Mouse (Mus musculus) small intestine, adult 2 months (tissue): Measurements from ENCODE around the gene E4f1. TPM values are rescaled to one million over a fixed set of nuclear protein-coding genes. Genes with fewer than 3 reads are reported as not detected.

Experiments
- H3K27ac ChIP-seq: fragments of 200-500 bp; 2 replicates; pipeline ENCODE4 v1.5.1; 2012; ENCODE audit warnings: low read depth, low read length, control low read depth, inconsistent platforms; ENCODE audit not compliant: insufficient read depth
- H3K27me3 ChIP-seq: fragments of 200-500 bp; 2 replicates; pipeline ENCODE4 v1.6.1; 2012; ENCODE audit warnings: mild to moderate bottlenecking, moderate library complexity, low read length, inconsistent platforms; ENCODE audit not compliant: control insufficient read depth, insufficient read depth
- H3K36me3 ChIP-seq: fragments of 200-500 bp; 2 replicates; pipeline ENCODE4 v1.6.1; 2012; ENCODE audit warnings: mild to moderate bottlenecking, low read length, control low read depth, inconsistent platforms; ENCODE audit not compliant: control insufficient read depth, insufficient read depth
- H3K4me1 ChIP-seq: fragments of 200-500 bp; 2 replicates; pipeline ENCODE4 v1.6.1; 2012; ENCODE audit warnings: low read length, inconsistent platforms, mixed read lengths; ENCODE audit not compliant: control insufficient read depth, insufficient read depth, insufficient read length
- H3K4me3 ChIP-seq: fragments of 200-500 bp; 2 replicates; pipeline ENCODE4 v1.5.1; 2012; ENCODE audit warnings: low read depth, mild to moderate bottlenecking, control low read depth, inconsistent platforms, low read length, moderate library complexity
- CTCF ChIP-seq: fragments of 200-500 bp; IDR thresholded peaks from 2 replicates; pipeline ENCODE4 v1.5.1; 2012; ENCODE audit warnings: low read depth, mild to moderate bottlenecking, control low read depth, inconsistent platforms, low read length, moderate library complexity, mixed read lengths; ENCODE audit not compliant: insufficient replicate concordance, insufficient read length; ENCODE audit errors: extremely low read depth
- POLR2A ChIP-seq: fragments of 200-500 bp; IDR thresholded peaks from 2 replicates; pipeline ENCODE4 v1.6.1; 2012; ENCODE audit warnings: low read depth, mild to moderate bottlenecking, control low read depth, inconsistent platforms, low read length, moderate library complexity
- WGBS: fragments of 180-500 bp; shearing (Covaris S2); methylation state at CpG from one replicate; pipeline ENCODE4 v1.1.7; 2018; 5-methylcytosine and 5-hydroxymethylcytosine counted together
- polyA plus RNA-seq: library from polyadenylated mRNA; depleted of rRNA; stranded (reverse); fragments of >200 nt; gene quantifications from 2 replicates; pipeline ENCODE4 v1.2.3, GENCODE M21; 2012; rRNA removed

Gene E4f1
- polyA plus RNA-seq = 52.9 and 74.5 TPM in 2 replicates

DNA sequence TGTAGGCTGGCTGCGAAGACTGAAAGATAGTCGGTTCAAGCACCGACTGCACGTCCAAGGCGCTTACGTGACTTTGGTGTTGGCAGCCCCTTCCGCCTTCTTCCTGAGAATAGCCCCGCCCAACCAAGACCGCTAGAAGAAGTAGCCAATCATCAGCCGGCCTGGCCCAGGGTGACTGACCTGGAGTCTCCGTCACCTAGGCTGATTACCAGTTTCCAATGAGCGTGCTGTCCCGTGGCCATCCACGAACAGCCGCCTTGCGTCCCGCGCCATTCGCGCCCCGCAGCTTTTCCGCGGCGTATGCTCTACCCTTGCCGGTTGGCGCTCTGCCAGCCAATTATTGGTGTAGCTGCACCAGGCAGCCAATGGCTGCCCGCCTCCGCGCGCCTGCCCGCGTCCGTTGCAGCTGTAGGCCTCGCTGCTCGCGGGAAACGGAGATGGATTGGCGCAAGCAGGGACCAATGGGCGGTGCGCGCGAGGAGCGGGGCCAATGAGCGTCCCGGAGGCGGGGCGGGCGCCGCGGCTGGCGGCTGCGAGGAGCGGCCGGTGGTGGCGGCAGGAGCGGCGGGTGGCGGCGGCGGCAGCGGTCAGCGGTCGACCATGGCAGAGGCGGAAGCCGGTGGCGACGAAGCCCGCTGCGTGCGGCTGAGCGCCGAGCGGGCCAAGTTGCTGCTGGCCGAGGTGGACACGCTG lies at the start of gene E4f1, which contains the start of gene Pgp:
E4f1 (minus strand) TSS at position 404 of the 693 bp plus-strand sequence.
Pgp (plus strand) TSS at position 483 of the 693 bp plus-strand sequence.
- peak within 1 kb of the TSS; percentile 85 for H3K4me3 ChIP-seq
- no peaks in the 10 kb centered on the region for H3K27me3 ChIP-seq
- no peak for TF ChIP-seq CTCF
- peak; percentile 43 for TF ChIP-seq POLR2A
- H3K4me1 ChIP-seq = peaks cover 24% of the 10 kb centered on the region
- peaks cover 5% of the 10 kb centered on the region for H3K36me3 ChIP-seq
- peak within 1 kb of the TSS; percentile 85 for H3K27ac ChIP-seq
- WGBS = under 1% methylated on average over 72 of the region's 75 CpGs

DNA sequence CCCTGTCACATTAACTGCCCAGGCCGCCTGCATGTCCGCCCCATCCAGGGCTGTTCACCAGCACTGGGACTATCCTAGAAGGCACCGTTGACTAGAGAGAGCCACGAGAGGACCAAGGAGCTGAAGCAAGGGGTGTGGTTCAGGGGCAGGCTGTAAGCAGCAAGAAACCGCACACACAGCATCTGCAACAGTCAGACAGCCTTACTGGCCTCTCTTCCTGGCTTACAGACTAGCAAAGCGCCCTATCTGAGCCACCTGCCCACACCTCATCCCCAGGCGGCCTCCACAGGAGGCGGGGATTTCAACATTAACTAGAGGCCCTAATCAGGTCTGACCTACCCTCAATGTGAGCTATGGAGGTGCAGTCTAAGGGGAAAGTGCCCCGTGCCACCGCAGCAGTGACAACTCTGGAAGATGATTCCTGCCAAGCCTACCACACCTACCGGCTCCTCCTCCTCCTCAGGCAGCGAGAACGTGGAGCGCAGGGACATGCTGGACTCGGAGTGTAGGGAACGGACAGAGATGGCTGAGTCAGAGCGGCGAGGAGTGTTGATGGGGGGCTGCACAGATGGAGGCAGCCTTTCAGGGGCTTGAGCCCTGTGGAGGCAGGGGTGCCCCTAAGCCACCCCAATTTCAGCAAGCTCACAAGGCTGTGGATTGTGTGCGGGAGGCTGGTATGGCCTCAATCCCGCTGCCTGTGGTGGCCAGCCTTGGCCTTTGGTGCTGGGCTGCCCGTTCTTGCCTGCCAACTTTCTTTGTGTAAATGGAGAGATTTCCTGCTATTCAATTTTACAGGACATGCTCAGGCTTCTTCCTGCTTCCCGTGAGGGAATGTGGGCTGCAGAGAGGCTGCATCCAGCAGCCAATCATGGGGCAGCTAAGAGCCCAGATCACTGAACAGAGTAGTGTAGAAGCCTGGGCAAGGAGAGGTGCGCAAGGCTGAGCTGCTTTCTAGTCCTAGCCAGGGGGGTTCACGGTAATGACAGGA lies 44.5 kb upstream of the E4f1 start:
- Histone ChIP-seq H3K27ac (peak overlapping the region; percentile 20; the same call in 1 of the 2 replicates), H3K4me3 (peak overlapping the region; percentile 30), H3K36me3 (peaks cover 57% of the 10 kb centered on the region), H3K27me3 (no peaks in the 10 kb centered on the region), H3K4me1 (no peaks in the 10 kb centered on the region)
- whole genome bisulfite sequencing = 82% methylated on average over 24 of the region's 24 CpGs
- TF ChIP-seq CTCF (no peak), POLR2A (no peak)

DNA sequence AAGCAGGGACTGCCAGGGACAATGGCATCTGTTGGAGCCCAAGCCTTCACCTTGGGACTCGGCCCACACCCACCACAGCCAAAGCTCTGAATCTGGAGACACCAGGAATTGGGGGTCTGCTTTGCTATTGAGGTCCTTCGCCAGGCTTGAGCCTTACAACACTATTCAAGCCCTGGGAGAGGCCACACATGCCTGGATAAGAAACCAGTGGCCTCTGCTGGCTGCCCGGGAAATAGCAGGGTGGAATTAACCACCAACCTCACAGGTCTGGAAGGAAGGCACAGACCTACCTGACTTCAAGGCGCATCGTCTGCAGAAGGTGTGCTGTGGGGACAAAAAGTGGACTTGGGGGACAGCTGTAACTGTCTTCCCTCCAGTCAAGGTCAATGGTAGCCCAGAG lies 43.5 kb upstream of the E4f1 start:
- Histone ChIP-seq H3K4me3 (no peak overlapping the region), H3K36me3 (peaks cover 63% of the 10 kb centered on the region), H3K27me3 (no peaks in the 10 kb centered on the region), H3K4me1 (no peaks in the 10 kb centered on the region), H3K27ac (no peak overlapping the region)
- no peak for TF ChIP-seq POLR2A
- peak; percentile 69; the same call in 1 of the 2 replicates for TF ChIP-seq CTCF
- WGBS = 46% methylated on average over 5 of the region's 5 CpGs

DNA sequence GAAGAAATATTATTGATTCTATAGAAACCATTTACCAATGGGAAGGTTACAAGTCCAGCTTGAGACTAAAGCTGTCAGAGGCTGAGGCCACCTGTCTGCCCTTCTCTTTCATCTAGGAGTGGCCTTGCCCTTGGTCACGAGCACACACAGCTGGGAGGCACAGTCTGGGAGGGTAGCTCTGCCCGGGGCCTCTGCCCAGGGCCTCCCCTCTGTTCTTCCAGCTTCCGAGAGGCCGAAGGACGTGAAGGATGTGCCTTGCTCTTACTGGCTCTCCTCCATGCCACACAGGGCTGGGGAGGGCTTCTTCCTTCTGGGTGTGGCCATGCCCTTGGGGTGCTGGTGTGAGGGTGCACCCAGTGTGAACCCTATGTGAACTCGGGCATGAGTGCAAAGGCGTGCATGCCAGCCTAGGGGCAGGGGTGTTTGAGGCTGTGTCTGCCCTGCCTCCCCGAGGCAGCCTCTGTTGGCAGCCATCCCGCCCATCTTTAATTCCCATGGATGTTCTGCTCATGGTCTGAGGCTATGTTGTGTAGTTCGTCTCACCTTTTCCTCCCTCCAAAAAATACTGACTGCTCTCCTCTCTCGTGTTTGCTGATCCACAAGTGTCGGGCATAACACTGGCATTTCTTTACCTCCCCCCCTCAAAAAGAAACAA lies 37.8 kb upstream of the E4f1 start:
- 51% methylated on average over 12 of the region's 12 CpGs for whole genome bisulfite sequencing
- Histone ChIP-seq H3K36me3 (peaks cover 39% of the 10 kb centered on the region), H3K27me3 (no peaks in the 10 kb centered on the region)

DNA sequence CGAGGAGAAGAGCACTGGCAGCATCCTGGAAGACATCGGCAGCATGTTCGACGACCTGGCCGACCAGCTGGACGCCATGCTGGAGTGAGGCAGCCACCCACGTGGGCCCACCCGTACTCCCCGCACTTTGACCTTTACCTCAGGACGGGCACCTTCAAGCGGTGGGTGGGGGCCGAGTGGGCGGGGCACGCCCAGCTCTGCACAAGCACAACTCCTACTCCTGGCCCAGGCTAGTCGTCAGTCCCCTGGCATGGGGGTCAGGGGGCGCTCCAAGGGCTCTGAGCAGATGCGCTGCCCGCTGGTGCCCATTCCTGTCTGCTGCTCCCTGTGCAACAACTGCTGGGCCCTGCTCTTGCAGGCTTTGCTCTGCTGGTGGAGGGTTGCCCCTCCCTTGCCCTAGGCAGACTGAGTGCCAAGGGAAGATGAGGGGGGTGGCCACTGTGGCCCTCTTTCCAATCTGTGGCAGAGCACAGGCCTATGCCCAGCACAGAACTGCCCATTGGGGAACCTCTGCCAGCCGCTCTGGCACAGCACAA lies 37.1 kb upstream of the E4f1 start:
- Histone ChIP-seq H3K4me1 (peaks cover 15% of the 10 kb centered on the region), H3K36me3 (peaks cover 33% of the 10 kb centered on the region), H3K27ac (no peak overlapping the region), H3K4me3 (peak overlapping the region; percentile 21; the same call in 1 of the 2 replicates), H3K27me3 (no peaks in the 10 kb centered on the region)
- no peak for TF ChIP-seq POLR2A
- no peak for TF ChIP-seq CTCF
- 27% methylated on average over 19 of the region's 19 CpGs for WGBS

More for the DNA sequence above, 37.8 kb upstream of the E4f1 start:
- H3K27ac ChIP-seq = no peak overlapping the region
- TF ChIP-seq POLR2A (no peak), CTCF (no peak)
- peaks cover 15% of the 10 kb centered on the region for H3K4me1 ChIP-seq
- H3K4me3 ChIP-seq = no peak overlapping the region

DNA sequence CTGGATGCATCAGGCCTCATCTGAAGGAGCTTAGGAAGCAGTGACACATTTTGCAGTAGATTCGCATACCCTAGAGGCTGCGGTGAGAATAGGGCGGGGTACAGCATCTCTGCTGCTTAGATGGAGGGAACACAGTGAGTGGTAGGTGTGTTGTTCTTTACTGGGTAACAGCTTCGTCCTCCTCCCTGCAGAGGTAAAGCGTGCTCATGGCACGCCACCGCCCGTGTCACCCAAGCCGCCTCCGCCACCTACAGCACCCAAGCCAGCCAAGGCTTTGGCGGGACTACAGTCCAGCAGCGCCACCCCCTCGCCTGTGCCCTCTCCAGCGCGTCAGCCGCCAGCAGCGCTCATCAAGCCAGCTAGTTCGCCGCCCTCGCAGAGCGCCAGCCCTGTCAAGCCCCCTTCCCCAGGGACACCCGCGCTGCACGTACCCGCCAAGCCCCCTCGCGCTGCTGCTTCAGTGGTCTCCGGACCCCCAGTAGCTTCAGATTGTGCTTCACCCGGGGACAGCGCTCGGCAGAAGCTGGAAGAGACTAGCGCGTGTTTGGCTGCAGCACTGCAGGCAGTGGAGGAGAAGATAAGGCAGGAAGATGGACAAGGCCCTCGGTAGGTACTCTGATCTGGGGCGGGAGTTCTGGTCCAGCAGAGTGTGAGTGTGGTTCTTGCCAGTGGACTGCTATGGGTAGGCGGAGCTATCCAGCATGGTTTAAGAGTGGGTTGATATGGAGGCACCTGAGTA lies 36.4 kb upstream of the E4f1 start:
- Histone ChIP-seq H3K27ac (no peak overlapping the region), H3K4me1 (peaks cover 15% of the 10 kb centered on the region), H3K27me3 (no peaks in the 10 kb centered on the region), H3K4me3 (peak overlapping the region; percentile 21; the same call in 1 of the 2 replicates), H3K36me3 (peaks cover 26% of the 10 kb centered on the region)
- WGBS = 36% methylated on average over 36 of the region's 36 CpGs
- TF ChIP-seq CTCF = no peak
- TF ChIP-seq POLR2A = no peak
